Mouse (Mus musculus): Measurements from ENCODE around the gene Zfyve28. TPM values are rescaled to one million over a fixed set of nuclear protein-coding genes. Genes with fewer than 3 reads are reported as not detected.

Gene Zfyve28
- total and polyA plus RNA-seq, 2 experiments, result 0.15 TPM; not detected in 1

GRCm38 (mm10) chr5:34252307-34252966 lies 35.8 kb downstream of the Zfyve28 start:
- TF ChIP-seq POLR2A (IDR thresholded peaks at IDR 0.05; ENCODE audit: extremely low read depth, insufficient read depth, low read length) (no peak), CTCF (IDR thresholded peaks at IDR 0.05; ENCODE audit: low read depth, low read length) (no peak)
- WGBS, result 86% methylated on average over 4 of the region's 4 CpGs
- no peaks in the 10 kb centered on the region for H3K36me3 ChIP-seq (ENCODE audit: control insufficient read depth, insufficient read depth, low read length)
- H3K27ac ChIP-seq (replicated peaks; ENCODE audit: insufficient read depth, low read depth, low read length), result no peak overlapping the region
- H3K9ac ChIP-seq (ENCODE audit: low read depth, low read length), result no peak overlapping the region
- H3K4me3 ChIP-seq (ENCODE audit: insufficient read depth, low read depth, low read length), result no peak overlapping the region
- H3K79me2 ChIP-seq (ENCODE audit: control insufficient read depth, insufficient read depth, low read length), result no peaks in the 10 kb centered on the region
- H3K27me3 ChIP-seq (ENCODE audit: control insufficient read depth, insufficient read depth, low read length), result no peaks in the 10 kb centered on the region
- no peak for DNase-seq (ENCODE audit: extremely low read depth, low read depth, low spot score)
- H3K4me1 ChIP-seq (ENCODE audit: control insufficient read depth, insufficient read depth, low read length), result no peaks in the 10 kb centered on the region

DNA sequence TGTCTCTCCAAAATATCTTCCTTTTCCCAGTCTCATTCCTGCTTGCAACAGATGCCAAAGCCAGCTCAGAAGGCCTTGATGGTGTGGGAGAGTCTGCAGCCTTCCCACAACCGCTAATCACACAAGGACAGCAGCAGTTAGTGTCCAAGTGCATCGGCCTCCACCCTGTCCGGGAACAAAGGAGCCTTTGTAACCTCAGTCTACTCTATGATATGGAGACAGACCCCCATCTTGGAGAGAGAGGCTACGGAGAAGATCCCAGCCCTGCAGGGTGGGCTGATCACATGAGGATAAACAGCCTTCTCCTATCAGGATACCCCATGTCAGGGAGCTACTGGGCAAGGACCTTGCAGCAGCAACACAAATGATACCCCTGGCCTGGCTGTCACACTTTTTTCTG lies 36.5 kb downstream of the Zfyve28 start:
- H3K4me3 ChIP-seq (ENCODE audit: insufficient read depth, low read depth, low read length), result no peak overlapping the region
- no peaks in the 10 kb centered on the region for H3K27me3 ChIP-seq (ENCODE audit: control insufficient read depth, insufficient read depth, low read length)
- no peak overlapping the region for H3K9ac ChIP-seq (ENCODE audit: low read depth, low read length)
- 84% methylated on average over 4 of the region's 4 CpGs for WGBS
- H3K27ac ChIP-seq (replicated peaks; ENCODE audit: insufficient read depth, low read depth, low read length), result no peak overlapping the region
- no peaks in the 10 kb centered on the region for H3K36me3 ChIP-seq (ENCODE audit: control insufficient read depth, insufficient read depth, low read length)
- TF ChIP-seq CTCF (IDR thresholded peaks at IDR 0.05; ENCODE audit: low read depth, low read length), result no peak
- TF ChIP-seq POLR2A (IDR thresholded peaks at IDR 0.05; ENCODE audit: extremely low read depth, insufficient read depth, low read length), result no peak
- no peak for DNase-seq (ENCODE audit: extremely low read depth, low read depth, low spot score)
- H3K79me2 ChIP-seq (ENCODE audit: control insufficient read depth, insufficient read depth, low read length), result no peaks in the 10 kb centered on the region
- no peaks in the 10 kb centered on the region for H3K4me1 ChIP-seq (ENCODE audit: control insufficient read depth, insufficient read depth, low read length)

- no peaks in the 10 kb centered on the region for H3K36me3 ChIP-seq (ENCODE audit: control insufficient read depth, insufficient read depth, low read length)
- no peaks in the 10 kb centered on the region for H3K27me3 ChIP-seq (ENCODE audit: control insufficient read depth, insufficient read depth, low read length)
- no peak for DNase-seq (ENCODE audit: extremely low read depth, low read depth, low spot score)
- H3K4me3 ChIP-seq (ENCODE audit: insufficient read depth, low read depth, low read length), result no peak overlapping the region
- 88% methylated on average over 3 of the region's 3 CpGs for WGBS
- H3K9ac ChIP-seq (ENCODE audit: low read depth, low read length), result no peak overlapping the region
- H3K79me2 ChIP-seq (ENCODE audit: control insufficient read depth, insufficient read depth, low read length), result no peaks in the 10 kb centered on the region
- no peak overlapping the region for H3K27ac ChIP-seq (replicated peaks; ENCODE audit: insufficient read depth, low read depth, low read length)
- TF ChIP-seq POLR2A (IDR thresholded peaks at IDR 0.05; ENCODE audit: extremely low read depth, insufficient read depth, low read length) (no peak), CTCF (IDR thresholded peaks at IDR 0.05; ENCODE audit: low read depth, low read length) (no peak)
- no peaks in the 10 kb centered on the region for H3K4me1 ChIP-seq (ENCODE audit: control insufficient read depth, insufficient read depth, low read length)
Measured at GRCm38 (mm10) chr5:34250090-34250489, 38.2 kb downstream of the Zfyve28 start.

DNA sequence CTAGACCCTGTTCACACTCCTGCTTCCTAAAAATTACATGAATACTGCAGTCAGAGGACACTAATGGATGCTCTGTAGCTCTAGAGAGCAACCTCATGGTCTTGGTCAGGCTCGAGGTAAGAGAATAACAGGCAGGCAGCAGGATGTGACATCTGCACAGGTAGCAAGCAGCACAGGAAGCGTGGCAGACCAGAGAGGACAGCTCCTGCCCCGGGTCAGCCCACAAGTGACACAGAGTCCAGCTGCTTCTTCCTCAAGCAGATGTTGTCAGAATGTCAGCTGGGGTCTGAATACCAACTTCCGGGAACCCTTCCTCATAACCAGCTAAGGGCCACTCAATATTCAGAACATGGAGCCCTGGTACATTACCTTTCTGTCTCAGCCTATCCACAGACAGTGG lies 39.1 kb downstream of the Zfyve28 start:
- Histone ChIP-seq H3K36me3 (ENCODE audit: control insufficient read depth, insufficient read depth, low read length) (no peaks in the 10 kb centered on the region), H3K27ac (replicated peaks; ENCODE audit: insufficient read depth, low read depth, low read length) (no peak overlapping the region), H3K4me3 (ENCODE audit: insufficient read depth, low read depth, low read length) (no peak overlapping the region), H3K79me2 (ENCODE audit: control insufficient read depth, insufficient read depth, low read length) (no peaks in the 10 kb centered on the region), H3K9ac (ENCODE audit: low read depth, low read length) (no peak overlapping the region), H3K27me3 (ENCODE audit: control insufficient read depth, insufficient read depth, low read length) (no peaks in the 10 kb centered on the region), H3K4me1 (ENCODE audit: control insufficient read depth, insufficient read depth, low read length) (no peaks in the 10 kb centered on the region)
- no peak for DNase-seq (ENCODE audit: extremely low read depth, low read depth, low spot score)
- no peak for TF ChIP-seq CTCF (IDR thresholded peaks at IDR 0.05; ENCODE audit: low read depth, low read length)
- no peak for TF ChIP-seq POLR2A (IDR thresholded peaks at IDR 0.05; ENCODE audit: extremely low read depth, insufficient read depth, low read length)
- WGBS, result 79% methylated on average over 4 of the region's 4 CpGs

DNA sequence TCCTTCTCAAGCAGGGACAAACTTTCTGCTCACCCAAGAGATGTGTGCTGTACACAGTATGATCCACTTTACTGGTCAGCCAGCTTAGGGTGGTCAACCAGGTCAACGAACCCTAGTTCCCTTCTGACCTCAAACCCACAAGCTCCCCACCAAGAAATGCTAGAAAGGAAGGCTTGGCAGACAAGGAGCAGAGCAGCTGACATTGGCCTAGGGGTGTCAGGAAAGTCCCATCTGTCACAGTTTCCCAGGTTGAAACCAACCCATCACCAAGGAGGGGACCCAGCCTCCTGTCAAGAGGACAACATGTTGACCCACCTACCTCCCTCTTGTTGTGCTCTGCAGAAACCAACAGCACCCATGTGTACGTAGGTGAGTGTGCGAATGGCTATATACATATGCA lies 41.8 kb downstream of the Zfyve28 start:
- 92% methylated on average over 3 of the region's 3 CpGs for WGBS
- Histone ChIP-seq H3K79me2 (ENCODE audit: control insufficient read depth, insufficient read depth, low read length) (no peaks in the 10 kb centered on the region), H3K36me3 (ENCODE audit: control insufficient read depth, insufficient read depth, low read length) (no peaks in the 10 kb centered on the region), H3K27ac (replicated peaks; ENCODE audit: insufficient read depth, low read depth, low read length) (no peak overlapping the region), H3K27me3 (ENCODE audit: control insufficient read depth, insufficient read depth, low read length) (no peaks in the 10 kb centered on the region), H3K4me1 (ENCODE audit: control insufficient read depth, insufficient read depth, low read length) (no peaks in the 10 kb centered on the region), H3K4me3 (ENCODE audit: insufficient read depth, low read depth, low read length) (no peak overlapping the region), H3K9ac (ENCODE audit: low read depth, low read length) (no peak overlapping the region)
- TF ChIP-seq CTCF (IDR thresholded peaks at IDR 0.05; ENCODE audit: low read depth, low read length) (no peak), POLR2A (IDR thresholded peaks at IDR 0.05; ENCODE audit: extremely low read depth, insufficient read depth, low read length) (no peak)
- DNase-seq (ENCODE audit: extremely low read depth, low read depth, low spot score), result no peak

DNA sequence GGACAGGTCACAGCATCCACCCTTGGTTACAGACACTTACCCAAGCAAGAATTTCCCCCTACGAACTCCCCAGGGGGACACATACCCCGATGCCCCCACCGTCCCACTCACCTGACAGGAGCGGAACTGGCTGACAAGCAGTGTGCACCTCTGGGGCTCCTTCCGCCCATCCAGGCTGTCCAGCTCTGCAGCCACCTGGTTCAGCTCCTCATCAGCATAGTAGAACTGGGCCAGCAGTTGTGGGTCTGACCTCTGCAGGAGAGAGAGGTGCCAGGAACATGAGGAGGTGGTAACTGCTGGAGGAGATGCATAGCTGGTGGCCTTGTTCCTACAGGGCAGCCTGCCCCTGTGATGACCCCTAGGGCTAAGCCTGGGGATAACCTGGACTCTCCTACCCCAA lies 45.2 kb downstream of the Zfyve28 start:
- no peak for DNase-seq (ENCODE audit: extremely low read depth, low read depth, low spot score)
- 88% methylated on average over 5 of the region's 5 CpGs for WGBS

More for the DNA sequence above, 45.2 kb downstream of the Zfyve28 start:
- no peaks in the 10 kb centered on the region for H3K79me2 ChIP-seq (ENCODE audit: control insufficient read depth, insufficient read depth, low read length)
- no peak overlapping the region for H3K27ac ChIP-seq (replicated peaks; ENCODE audit: insufficient read depth, low read depth, low read length)
- TF ChIP-seq POLR2A (IDR thresholded peaks at IDR 0.05; ENCODE audit: extremely low read depth, insufficient read depth, low read length), result no peak
- TF ChIP-seq CTCF (IDR thresholded peaks at IDR 0.05; ENCODE audit: low read depth, low read length), result no peak
- no peaks in the 10 kb centered on the region for H3K27me3 ChIP-seq (ENCODE audit: control insufficient read depth, insufficient read depth, low read length)
- no peaks in the 10 kb centered on the region for H3K36me3 ChIP-seq (ENCODE audit: control insufficient read depth, insufficient read depth, low read length)
- H3K9ac ChIP-seq (ENCODE audit: low read depth, low read length), result no peak overlapping the region
- no peaks in the 10 kb centered on the region for H3K4me1 ChIP-seq (ENCODE audit: control insufficient read depth, insufficient read depth, low read length)
- H3K4me3 ChIP-seq (ENCODE audit: insufficient read depth, low read depth, low read length), result no peak overlapping the region
